Mouse (Mus musculus): Measurements from ENCODE around the gene Dip2b. TPM values are rescaled to one million over a fixed set of nuclear protein-coding genes. Genes with fewer than 3 reads are reported as not detected.

Dip2b gene
- polyA plus RNA-seq, 1 experiment from 2014 or later: 18.1 TPM

DNA sequence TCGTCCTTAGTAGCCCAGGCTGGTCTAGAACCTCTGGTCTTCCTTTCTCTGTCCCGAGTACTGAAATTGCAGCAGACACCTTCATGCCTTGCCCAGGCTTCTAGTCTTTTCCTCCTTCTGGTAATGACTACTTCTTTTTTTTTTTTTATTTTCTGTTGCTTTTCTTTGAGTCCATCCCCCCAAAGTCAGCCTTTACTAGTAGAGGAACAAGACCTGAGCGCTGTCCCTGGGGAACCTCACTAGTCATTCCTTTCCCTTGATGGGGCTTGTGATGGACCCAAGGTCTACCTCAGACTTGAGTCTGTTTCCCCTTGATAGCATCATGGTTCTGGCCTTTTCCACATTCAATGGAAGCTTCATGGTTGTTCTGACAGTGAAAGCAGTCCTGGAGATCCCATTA is 179.6 kb downstream of the Dip2b start:
- Histone ChIP-seq H3K27ac (ENCODE audit: low read depth) (no peak overlapping the region), H3K9me3 (ENCODE audit: low read depth, low read length) (peaks cover 8% of the 10 kb centered on the region; the same call in 1 of the 2 replicates), H3K36me3 (ENCODE audit: insufficient read depth) (peaks cover 34% of the 10 kb centered on the region), H3K27me3 (ENCODE audit: insufficient read depth, low read length) (no peaks in the 10 kb centered on the region), H3K9ac (no peak overlapping the region), H3K4me1 (ENCODE audit: insufficient read depth) (no peaks in the 10 kb centered on the region), H3K4me3 (ENCODE audit: low read depth, low read length) (no peak overlapping the region), H3K4me2 (no peak overlapping the region)
- TF ChIP-seq CTCF (IDR thresholded peaks at IDR 0.05; ENCODE audit: low read depth): no peak
- ATAC-seq (ENCODE audit: insufficient read depth): no peak
- WGBS: 89% methylated on average over 3 of the region's 3 CpGs
- no peak for DNase-seq

DNA sequence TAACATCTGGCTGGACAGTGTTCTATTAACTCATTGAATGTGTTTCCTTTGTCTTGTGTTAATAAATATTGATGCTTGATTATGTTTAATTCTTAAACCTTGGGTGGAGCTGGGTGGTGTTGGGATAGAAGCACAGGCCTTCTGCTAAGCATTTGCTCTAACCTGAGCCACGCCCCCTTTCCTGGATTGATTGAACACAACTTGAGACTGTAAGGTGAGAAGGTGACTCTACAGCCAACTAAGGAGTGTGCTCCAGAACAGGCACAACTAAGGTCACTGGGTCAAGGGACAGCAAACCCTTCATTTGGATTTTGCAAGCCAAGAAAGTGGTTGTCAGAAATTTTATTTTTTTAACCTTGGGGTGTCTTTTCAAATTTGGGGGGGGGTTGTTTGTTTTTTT is 180.9 kb downstream of the Dip2b start:
- Histone ChIP-seq H3K9ac (no peak overlapping the region), H3K36me3 (ENCODE audit: insufficient read depth) (peaks cover 22% of the 10 kb centered on the region), H3K4me1 (ENCODE audit: insufficient read depth) (no peaks in the 10 kb centered on the region), H3K27ac (ENCODE audit: low read depth) (no peak overlapping the region), H3K9me3 (ENCODE audit: low read depth, low read length) (peaks cover 10% of the 10 kb centered on the region; the same call in 1 of the 2 replicates), H3K4me3 (ENCODE audit: low read depth, low read length) (no peak overlapping the region), H3K27me3 (ENCODE audit: insufficient read depth, low read length) (no peaks in the 10 kb centered on the region), H3K4me2 (no peak overlapping the region)
- no peak for ATAC-seq (ENCODE audit: insufficient read depth)
- 59% methylated on average over 1 of the region's 1 CpGs for WGBS
- no peak for TF ChIP-seq CTCF (IDR thresholded peaks at IDR 0.05; ENCODE audit: low read depth)
- DNase-seq: no peak

DNA sequence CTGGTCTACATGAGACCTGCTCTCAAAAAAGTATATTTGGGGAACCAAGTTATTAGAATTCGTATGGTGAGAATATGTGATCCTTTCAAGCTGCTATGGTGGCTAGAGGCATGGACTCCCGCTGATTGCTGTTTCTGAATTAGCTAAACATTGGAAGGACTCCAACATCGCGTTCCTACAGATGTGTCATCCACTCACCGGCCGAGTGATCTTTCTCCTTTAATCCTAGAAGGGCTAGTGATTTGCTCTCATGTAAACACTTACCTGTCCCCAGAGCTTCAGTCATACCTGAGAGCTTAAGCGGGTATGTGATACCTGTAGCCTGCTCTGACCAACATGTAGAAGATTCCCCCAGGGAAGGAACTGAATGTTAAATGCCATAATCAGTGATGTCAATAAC is 182.5 kb downstream of the Dip2b start:
- no peak for TF ChIP-seq CTCF (IDR thresholded peaks at IDR 0.05; ENCODE audit: low read depth)

DNA sequence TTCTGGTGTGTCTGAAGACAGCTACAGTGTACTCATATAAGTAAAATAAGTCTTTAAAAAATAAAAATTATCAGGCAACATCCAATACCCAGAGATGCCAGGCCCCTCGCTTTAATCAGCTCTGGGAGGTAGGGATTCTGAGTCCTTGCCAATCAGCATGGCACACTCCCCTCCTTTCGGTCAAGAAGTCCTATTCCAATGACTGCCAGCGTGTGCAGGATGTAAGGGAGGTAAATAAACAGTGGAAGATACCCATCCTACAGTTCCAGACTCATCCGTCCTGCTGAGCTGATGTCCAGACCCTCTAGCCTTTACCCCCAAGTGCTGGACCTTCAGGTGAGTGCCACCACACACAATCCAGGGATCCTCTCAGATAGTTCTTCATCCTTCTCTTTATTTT is 186.9 kb downstream of the Dip2b start:
- no peak overlapping the region for H3K27ac ChIP-seq (ENCODE audit: low read depth)
- H3K9ac ChIP-seq: no peak overlapping the region
- TF ChIP-seq CTCF (IDR thresholded peaks at IDR 0.05; ENCODE audit: low read depth): no peak

More for the DNA sequence above, 182.5 kb downstream of the Dip2b start:
- H3K9me3 ChIP-seq (ENCODE audit: low read depth, low read length): peaks cover 10% of the 10 kb centered on the region; the same call in 1 of the 2 replicates
- DNase-seq: no peak
- no peak overlapping the region for H3K9ac ChIP-seq
- no peak for ATAC-seq (ENCODE audit: insufficient read depth)
- WGBS: 60% methylated on average over 7 of the region's 7 CpGs
- no peak overlapping the region for H3K4me2 ChIP-seq
- H3K27ac ChIP-seq (ENCODE audit: low read depth): no peak overlapping the region
- peaks cover 7% of the 10 kb centered on the region for H3K36me3 ChIP-seq (ENCODE audit: insufficient read depth)
- H3K27me3 ChIP-seq (ENCODE audit: insufficient read depth, low read length): no peaks in the 10 kb centered on the region
- H3K4me1 ChIP-seq (ENCODE audit: insufficient read depth): no peaks in the 10 kb centered on the region
- H3K4me3 ChIP-seq (ENCODE audit: low read depth, low read length): no peak overlapping the region

DNA sequence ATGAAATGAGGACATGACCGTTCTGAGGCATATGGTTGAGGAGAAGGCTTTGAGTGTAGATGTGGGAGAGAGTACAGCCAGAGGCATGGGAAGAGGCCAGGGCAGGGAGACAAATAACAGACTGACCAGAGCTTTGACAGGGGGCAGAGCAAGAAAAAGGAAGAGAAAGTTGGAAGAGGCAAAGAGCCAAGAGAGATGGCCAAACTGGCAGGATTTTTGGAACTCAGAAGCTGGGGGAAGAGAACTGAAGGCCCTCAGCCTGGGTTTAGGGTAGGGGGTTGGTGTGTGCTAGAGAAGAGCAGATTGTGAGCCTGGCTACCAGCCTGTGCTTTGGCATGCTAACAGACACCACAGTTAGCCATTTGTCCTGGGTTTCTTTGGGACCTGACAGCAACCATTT is 187.4 kb downstream of the Dip2b start:
- ATAC-seq (ENCODE audit: insufficient read depth): no peak

More for the DNA sequence above, 186.9 kb downstream of the Dip2b start:
- WGBS: 89% methylated on average over 4 of the region's 4 CpGs
- H3K4me1 ChIP-seq (ENCODE audit: insufficient read depth): 0 out of 2 replicates have a peak, but pooled peaks cover 5% of the 10 kb centered on the region
- H3K27me3 ChIP-seq (ENCODE audit: insufficient read depth, low read length): no peaks in the 10 kb centered on the region
- H3K9me3 ChIP-seq (ENCODE audit: low read depth, low read length): peaks cover 10% of the 10 kb centered on the region; the same call in 1 of the 2 replicates
- no peak overlapping the region for H3K4me3 ChIP-seq (ENCODE audit: low read depth, low read length)
- DNase-seq (no peak), ATAC-seq (ENCODE audit: insufficient read depth) (no peak)
- no peak overlapping the region for H3K4me2 ChIP-seq
- H3K36me3 ChIP-seq (ENCODE audit: insufficient read depth): no peaks in the 10 kb centered on the region

DNA sequence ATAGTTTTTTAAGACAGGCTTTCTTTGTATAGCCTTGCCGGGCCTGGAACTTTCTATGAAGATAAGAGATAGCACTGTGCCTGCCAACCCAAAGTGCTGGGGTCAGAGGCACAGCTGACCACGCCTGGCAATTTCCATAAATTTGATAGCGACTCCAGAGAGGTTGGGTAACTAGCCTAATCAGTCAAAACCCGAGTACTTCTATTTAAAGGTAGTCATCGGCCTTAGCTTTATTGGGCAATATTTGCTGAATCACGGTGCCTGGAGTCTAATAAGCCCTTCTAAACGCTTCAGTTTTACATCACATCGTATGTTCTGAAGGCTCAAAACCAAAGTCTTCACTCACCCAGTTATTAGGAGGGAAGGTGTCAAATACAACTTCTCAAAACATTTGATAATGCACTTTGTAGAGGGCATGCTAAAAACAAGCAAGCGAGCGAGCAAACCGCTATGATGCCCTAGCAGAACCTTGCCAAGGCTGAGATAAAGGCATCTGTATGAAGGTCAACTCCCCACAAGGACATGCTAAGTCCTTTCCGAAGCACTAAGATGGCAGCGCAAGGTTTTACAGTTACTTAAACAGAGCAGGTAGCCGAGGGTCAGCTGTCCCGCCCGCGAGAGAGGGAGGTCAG is 188.7 kb downstream of the Dip2b start:
- peak overlapping the region; percentile 100 for H3K27ac ChIP-seq (ENCODE audit: low read depth)
- 0 out of 2 replicates have a peak, but pooled peaks cover 5% of the 10 kb centered on the region for H3K4me1 ChIP-seq (ENCODE audit: insufficient read depth)
- H3K27me3 ChIP-seq (ENCODE audit: insufficient read depth, low read length): no peaks in the 10 kb centered on the region
- 2% methylated on average over 16 of the region's 17 CpGs for WGBS
- H3K4me3 ChIP-seq (ENCODE audit: low read depth, low read length): peak overlapping the region; percentile 84
- H3K9me3 ChIP-seq (ENCODE audit: low read depth, low read length): peaks cover 9% of the 10 kb centered on the region; the same call in 1 of the 2 replicates
- DNase-seq: peak; percentile 57
- no peak for TF ChIP-seq CTCF (IDR thresholded peaks at IDR 0.05; ENCODE audit: low read depth)
- no peaks in the 10 kb centered on the region for H3K36me3 ChIP-seq (ENCODE audit: insufficient read depth)
- peak; percentile 39 for ATAC-seq (ENCODE audit: insufficient read depth)
- peak overlapping the region; percentile 99 for H3K9ac ChIP-seq
- peak overlapping the region; percentile 82 for H3K4me2 ChIP-seq

More for the DNA sequence above, 187.4 kb downstream of the Dip2b start:
- H3K9me3 ChIP-seq (ENCODE audit: low read depth, low read length): peaks cover 10% of the 10 kb centered on the region; the same call in 1 of the 2 replicates
- no peaks in the 10 kb centered on the region for H3K36me3 ChIP-seq (ENCODE audit: insufficient read depth)
- 0 out of 2 replicates have a peak, but pooled peaks cover 5% of the 10 kb centered on the region for H3K4me1 ChIP-seq (ENCODE audit: insufficient read depth)
- H3K27me3 ChIP-seq (ENCODE audit: insufficient read depth, low read length): no peaks in the 10 kb centered on the region
- no peak overlapping the region for H3K9ac ChIP-seq
- H3K4me3 ChIP-seq (ENCODE audit: low read depth, low read length): no peak overlapping the region
- no peak for TF ChIP-seq CTCF (IDR thresholded peaks at IDR 0.05; ENCODE audit: low read depth)
- no peak for DNase-seq
- H3K4me2 ChIP-seq: no peak overlapping the region
- WGBS: 87% methylated on average over 1 of the region's 1 CpGs
- H3K27ac ChIP-seq (ENCODE audit: low read depth): no peak overlapping the region

DNA sequence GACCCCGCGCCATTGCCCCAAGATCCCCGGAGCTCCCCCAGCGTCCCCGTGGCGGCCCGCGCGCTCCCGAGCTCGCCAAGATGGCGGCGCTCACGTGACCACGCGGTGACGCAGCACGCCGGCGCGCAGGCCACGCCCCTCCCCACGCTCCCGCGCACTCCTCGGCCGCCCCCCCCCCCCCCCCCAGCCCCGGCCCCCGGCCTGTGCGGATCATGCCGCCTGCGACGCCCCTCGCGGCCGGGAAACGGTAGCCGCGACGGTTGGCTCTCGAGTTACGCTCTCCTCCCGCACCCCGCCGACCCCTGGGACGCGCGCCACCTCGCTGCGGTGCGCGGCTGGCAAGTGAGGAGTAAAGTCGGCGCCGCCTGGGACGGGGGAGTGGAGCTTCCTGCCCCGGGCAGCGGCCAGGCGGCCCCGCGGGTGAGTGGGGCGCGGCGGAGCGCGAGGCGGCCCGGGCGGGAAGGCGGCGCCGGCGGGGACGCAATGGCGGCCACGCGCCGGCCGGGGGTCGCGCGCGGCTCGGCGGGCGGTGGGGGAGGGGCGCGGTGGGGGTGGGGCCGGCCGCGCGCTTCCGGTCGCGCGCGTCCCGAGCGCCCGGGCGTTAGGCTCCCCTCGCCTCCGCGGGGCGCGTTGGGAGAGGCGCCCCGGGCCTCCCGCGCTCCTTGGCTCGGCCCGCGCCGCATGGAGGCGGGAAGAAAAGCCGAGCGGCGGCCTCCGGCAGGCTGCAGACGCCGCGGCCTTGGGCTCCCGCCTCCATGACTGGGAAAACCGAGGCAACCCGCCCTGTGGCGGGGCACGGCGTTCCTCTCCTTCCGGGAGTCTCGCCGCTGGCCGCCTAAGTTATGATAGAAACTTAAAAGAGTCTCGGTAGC is 189.4 kb downstream of the Dip2b start, which contains the start of gene Atf1:
TSS of gene Atf1 (plus strand) at position 157 of the 872 bp plus-strand sequence.
- under 1% methylated on average over 101 of the region's 133 CpGs for WGBS
- Histone ChIP-seq H3K4me1 (ENCODE audit: insufficient read depth) (0 out of 2 replicates have a peak, but pooled peaks cover 5% of the 10 kb centered on the region), H3K27me3 (ENCODE audit: insufficient read depth, low read length) (no peaks in the 10 kb centered on the region), H3K4me2 (peak within 1 kb of the TSS; percentile 82), H3K27ac (ENCODE audit: low read depth) (peak within 1 kb of the TSS; percentile 100), H3K4me3 (ENCODE audit: low read depth, low read length) (peak within 1 kb of the TSS; percentile 84), H3K9ac (peak within 1 kb of the TSS; percentile 99), H3K9me3 (ENCODE audit: low read depth, low read length) (0 out of 2 replicates have a peak, but pooled peaks cover 3% of the 10 kb centered on the region), H3K36me3 (ENCODE audit: insufficient read depth) (peaks cover 5% of the 10 kb centered on the region)
- ATAC-seq (ENCODE audit: insufficient read depth): peak; percentile 84
- DNase-seq: peak; percentile 97
- peak; percentile 25; the same call in 1 of the 2 replicates for TF ChIP-seq CTCF (IDR thresholded peaks at IDR 0.05; ENCODE audit: low read depth)

All from lung, embryonic 14.5 days (tissue).